Mouse (Mus musculus) right cerebral cortex, postnatal 4 days (tissue): ENCODE results near the gene Bahcc1.

Experiments
- DNase-seq: peaks from one replicate; pipeline ENCODE4 v3.0.0-alpha.2; 2022

The Bahcc1 gene

DNA sequence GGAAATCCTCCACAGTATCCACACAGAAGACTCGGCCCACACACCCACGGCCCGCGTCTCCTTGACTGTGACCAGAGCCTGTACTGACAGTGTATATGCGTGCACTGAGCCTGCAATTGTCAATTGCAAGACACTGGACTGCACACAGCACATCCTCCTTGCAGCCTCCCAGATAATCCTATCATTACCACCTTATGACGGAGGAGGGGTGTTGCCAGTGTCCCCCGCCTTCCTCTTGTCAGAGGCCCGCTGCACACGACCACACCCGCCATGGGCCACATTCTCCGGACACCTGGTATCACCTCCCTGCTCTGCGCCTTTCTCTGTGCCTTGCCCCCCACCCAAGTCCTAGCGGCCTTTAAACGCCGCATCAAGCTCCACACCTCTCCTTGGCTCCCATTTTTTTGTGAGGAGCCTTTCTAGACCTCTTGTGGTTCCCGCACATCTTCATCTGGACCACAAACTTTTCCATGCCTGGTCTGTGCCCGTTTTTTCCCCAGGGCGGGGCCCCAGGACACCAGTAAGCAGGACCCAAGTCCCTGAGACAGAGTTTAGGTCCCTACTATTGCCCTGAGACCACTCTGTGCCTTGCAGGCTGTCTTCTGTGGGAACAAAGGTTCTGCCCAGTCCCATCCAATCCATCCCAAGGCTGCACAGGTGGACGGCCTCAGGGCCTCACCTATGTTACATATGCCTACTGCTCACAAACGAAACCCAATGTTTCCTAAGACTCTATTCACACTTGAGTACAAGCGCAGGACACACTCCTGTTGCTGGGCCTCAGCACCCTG, 71.0 kb downstream of the Bahcc1 start:
- DNase-seq, result no peak

DNA sequence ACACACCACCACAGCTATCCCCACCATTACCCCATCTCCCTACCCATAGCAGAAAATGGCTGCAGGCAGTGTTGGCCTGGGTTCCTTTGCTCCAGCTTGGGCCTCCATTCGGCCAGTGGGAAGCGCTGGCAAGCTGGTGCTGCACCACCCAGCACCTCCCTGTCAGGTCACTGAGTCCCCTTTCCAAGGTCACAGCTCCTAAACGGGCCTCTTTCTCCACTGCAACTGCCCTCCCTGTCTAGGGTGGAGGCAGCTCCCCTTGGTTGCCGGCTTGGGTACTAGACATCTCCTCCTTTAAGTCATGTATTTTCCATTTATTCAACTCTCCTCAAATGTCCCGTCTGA, 71.6 kb downstream of the Bahcc1 start:
- no peak for DNase-seq

DNA sequence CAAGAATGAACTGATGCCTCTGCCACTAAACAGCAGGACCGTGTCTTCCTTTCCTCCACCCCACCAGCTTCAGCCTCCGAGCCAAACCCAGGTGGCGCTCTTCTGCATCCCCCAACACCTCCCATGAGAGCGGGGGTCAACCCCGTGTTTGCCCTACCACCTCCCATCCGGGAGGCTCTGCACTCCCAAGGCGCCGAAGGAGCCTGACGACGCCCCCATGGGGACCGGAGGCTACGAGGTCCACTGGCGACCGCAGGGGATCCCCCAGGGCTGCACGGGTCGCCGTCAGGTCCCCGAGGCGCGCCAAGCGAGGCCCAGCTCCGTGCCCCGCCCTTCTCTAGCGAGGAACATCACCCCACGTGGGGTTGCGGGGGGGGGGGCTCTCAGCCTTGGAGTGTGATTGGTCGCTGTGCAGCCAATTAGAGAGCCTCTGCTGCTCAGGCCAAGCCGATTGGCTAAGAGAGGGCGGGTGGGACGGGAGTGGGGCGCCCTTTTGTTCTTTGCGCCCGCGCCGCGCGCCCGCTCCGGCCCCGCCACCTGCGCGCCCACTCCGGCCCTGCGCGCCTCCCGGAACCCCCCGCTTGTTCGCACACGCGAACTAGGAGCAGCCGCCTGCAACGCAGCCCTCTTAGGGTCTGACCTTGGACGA, 72.3 kb downstream of the Bahcc1 start:
- peak; percentile 90 for DNase-seq

DNA sequence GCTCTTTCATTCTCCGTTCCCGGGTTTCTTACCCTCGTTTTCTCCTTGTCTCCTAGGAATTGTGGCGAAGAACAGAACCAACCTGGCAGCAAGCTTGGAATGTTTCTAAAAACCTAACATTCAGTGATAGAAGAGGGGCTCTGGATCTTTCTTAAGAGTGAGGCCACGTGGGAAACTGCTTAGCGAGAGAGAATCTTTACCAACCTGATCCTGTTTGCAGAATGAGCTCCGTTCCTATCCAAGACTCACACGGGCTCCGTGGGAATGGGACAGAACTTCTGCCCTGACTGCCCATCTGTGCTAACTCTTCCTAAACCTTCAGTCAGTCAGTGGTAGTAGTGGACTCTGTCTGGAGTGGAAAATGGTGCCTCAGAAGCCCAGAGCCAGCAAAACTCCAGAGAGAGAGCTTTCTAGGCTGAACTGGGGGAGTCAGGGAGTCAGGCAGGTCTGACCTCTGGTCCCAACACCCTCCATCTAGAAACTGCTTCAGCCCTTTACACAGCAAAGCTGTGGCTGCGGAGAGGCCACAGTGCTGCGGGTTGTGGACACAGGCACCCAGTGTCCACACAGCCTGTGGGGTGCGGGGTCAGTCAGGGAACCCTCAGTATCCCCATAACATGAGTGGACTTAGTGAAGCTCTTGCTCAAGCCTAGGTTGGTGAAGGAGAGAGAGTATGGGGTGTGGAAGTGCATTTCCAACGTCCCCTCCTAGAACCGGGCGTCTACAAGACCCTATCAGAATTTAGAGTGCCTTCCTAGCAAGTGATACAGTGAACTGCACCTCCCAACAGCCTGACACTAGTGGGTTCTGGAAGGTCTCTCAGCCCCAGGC, 73.0 kb downstream of the Bahcc1 start:
- no peak for DNase-seq

DNA sequence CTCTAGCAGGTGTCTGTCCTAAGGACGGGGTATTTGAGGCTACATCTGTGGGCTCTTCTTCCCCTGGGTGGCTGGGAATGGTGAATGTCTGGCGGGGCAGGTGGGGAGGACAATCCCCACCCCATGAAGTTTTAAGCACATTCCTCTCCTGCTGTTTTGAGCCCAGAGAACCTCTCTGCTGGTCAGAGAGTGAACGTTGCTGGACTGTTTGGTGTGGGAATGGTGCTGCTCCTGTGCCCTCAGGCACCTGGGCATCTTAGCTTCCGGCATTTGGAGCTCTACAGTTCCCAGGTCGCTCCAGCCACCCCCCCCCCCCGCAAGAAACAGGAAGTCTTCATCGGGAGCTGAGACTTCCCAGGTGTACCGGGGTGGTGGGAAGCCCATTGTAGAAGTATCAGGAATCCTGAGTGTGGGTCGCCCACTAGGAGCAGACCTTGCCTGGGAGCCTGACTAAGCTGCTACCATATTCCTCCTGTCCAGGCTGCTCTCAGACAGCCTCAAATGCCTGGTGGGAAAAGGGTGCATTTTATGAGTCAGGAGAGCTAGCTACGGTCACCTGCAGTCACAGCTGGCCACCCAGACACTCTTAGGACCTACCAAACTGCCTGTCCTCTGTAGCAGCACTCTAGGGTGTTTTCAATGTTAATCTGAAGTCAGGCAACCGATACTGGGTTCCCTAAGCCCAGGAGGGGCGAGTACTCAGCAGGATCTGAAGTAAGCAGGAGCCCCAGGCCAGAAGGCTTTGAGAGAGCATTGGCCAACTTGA, 73.8 kb downstream of the Bahcc1 start:
- peak; percentile 3 for DNase-seq

DNA sequence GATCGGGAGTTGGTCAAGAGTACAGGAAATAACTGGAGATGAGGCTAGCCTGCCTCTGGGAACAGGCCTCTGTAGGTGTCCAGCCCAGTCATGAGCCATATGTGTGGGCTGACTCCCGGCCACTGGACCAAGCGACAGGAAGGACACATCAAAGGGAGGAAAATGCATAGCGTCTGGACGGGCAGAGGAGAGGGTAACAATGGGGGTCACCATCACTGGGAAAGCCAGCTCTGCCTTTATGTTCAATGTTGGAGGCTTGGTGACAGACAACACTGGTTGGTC, 74.3 kb downstream of the Bahcc1 start:
- no peak for DNase-seq

DNA sequence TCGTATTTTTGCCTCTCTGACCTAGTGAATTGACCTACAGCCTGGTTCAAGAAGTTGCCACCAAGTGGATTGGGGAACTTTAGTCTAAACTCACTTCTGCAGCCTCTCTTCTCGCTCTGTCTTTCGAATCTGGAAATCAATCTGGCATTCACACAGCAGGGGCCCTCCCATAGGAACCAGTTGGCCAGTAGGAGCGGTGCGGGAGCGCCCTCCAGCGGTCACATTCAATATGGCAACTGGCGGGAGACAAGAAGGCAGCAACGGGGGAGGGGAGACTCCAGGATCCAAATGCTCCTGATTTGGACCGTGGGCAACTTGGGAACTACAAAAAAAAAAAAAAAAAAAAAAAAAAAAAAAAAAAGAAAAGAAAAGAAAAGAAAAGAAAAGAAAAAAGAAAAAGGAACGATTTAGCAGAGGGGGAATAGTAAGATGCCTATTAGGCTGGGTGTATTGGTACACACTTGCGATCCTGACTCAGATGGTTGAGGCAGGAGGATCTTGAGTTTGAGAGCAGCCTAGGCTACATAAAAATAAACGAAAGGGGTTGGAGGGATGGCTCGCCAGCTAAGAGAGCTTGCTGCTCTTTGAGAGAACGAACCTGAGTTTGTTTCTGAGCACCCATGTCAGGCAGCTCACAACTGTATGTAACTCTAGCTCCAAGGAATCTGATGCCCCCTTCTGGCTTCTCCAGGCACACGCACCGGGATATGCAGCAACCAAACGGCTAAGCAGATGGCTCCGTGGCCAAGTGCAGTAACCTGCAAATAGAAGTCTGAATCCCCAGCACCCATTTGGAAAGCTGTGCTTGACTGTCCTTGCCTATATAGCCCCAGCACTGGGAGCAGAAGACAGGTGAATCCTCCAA, 75.1 kb downstream of the Bahcc1 start:
- peak; percentile 99 for DNase-seq

DNA sequence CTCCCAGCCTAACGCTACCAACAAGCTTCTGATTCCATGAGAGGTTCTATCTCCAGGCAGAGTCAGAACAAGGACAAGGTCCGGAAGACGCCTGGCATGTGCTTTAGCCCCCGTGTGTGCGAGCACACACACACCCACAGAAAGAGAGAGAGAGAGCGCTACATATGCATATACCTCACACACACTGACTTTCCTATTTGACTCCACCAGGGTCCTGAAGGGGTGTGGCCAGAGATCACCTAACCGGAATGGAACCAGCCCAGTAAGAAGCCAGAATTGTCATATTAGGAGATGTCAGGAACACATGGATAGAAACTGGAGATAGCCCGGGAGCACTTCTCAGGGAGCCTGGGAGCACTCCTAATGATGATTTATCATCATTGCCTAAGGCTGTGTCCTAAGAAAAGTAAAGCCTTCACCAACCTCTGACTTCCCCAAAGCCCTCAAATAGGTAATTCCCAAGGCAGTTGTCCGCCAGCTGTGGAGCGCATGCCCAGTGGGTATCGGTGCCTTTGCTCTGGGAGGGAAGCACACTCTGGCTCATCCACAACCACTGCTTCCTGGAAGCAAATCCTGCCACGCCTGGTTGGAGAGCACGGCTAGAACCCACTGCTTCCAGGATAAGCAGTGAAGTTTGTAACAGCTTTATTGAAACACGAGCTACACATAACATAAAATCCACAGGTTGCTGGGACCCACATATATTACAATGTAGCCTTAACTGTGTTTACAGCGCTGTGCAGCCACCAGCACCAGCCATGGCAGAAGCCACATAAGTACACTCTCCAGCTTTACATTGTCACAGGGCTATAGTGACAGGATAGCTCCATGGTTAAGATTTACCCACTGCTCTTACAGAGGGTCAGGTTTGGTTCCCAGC, 75.9 kb downstream of the Bahcc1 start:
- no peak for DNase-seq

DNA sequence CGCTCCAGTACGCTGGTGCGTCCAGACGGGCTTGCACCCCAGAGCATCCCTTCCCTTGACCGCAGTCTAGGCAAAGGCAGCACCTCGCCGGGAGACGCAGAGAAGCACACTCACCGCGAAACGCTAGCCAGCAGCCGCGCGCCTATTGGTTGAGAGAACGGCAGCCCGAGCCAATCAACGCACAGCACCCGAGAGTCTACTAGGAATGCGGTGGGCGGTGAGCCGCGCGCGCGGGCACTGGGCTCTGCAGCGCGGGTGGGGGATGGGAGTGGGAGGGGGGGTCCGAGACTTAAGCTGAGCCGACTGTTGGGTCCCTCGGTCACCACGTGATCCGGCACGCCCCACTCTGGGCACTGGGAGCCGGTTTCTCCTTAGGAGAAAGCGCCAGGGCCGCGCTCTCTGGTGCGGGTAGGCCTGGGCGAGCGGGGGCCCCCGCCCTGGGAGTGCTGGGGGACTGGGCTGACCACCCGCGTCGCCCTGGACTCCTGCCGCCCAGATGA, 78.1 kb downstream of the Bahcc1 start:
- peak; percentile 97 for DNase-seq

DNA sequence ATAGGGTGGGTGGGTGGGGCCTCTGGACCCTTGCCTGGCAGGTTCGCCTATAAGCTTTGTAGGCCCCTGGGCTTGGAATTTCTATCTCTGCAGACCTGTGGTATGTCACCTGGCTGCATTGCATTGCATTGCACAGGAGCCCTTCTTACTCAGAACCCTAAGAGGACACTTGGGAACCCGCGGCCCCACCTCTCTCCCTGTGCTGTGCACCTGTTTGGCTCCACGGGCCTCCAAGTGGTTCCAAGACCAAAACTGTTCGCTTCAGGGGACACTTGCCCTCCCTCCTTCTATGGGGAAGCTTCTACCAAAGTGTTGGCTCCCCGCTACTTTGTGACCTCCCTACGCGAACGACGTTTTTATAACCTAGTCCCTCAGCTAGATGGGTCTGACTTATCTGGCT, 78.8 kb downstream of the Bahcc1 start:
- no peak for DNase-seq

DNA sequence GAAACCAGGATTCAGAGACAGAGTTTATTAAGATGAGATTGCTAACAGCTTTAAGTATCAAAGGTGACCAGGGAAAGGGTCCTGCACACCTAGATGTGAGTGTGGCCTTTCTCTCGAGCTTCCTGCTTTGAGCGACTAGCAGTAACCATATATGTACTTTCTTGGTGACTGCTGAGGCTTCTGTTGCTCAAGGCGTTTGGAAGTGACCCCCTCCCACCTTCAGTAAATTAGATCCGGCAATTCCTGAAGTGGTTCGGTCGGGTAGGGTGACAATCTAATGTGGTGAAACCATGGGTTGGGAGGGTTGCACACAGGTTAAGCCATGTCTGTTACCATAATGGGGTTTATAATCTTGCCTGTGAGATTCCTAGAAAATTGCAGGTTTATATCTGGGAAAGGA, 79.3 kb downstream of the Bahcc1 start:
- DNase-seq, result no peak

DNA sequence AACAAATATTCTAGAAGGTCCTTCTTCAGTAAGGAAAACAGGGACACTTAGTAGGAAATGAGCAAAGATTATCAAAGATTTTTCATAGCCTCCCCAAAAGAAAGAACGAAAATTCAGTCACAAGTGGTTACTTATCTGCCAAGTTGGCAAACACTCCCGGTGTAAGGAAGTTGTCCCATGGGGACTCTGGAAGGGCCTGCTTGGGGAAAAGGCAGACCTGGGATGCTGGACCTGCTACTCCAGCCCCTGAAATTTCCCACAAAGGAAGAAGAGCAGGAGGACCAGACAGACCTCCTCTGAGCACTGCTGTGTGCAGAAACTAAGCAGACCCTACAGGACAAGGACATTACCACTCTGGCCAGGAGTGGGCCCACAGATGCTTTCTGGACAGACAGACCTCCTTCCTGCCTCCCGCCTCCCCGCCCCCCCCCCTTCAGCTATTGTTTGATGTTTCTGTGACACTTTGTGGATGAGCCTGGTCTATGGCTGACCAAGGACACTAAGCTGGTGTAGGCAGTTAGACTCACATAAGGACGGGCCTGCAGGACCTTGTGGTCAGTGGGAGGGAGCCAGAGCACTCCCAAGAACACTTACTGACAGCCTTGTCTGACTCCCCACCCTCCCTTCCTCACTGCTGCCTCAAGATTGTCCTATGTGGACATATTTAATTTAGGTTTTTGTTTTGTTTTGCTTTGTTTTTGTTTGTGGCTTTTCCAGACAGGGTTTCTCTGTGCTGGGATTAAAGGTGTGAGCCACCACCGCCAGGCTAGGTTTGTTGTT, 81.3 kb downstream of the Bahcc1 start:
- DNase-seq, result no peak

DNA sequence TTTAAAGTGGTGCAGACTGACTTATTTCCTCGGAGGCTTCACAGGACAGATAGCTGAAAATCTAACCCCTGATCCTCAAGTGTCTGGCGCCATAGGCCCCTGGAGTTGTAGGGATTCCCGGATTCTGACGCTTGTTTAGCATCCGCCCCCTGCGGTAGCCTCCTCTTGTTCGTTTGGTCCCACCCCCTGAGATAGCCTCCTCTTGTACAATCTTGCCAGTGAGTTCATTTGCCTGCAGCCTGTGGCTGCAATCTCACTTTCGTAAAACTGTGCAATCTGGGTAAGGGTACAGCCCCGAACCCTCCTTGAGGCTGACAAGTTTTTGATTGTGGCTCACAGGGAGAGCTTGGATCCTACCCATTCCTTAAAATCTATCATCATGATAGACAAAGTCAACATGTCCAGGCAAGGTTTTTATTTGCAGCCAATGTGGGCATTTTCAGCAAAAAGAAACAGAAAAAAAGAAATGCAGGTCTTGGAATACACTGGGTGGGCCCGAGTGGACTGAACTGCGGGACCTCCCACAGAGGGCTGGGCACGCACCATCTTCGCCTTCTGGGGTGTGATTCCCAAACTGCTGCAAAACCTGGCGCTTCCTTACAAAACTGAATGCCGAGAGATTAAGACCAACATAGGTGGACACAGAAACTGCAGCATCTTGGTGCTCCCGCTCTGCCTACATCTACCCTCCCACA, 82.1 kb downstream of the Bahcc1 start:
- no peak for DNase-seq

DNA sequence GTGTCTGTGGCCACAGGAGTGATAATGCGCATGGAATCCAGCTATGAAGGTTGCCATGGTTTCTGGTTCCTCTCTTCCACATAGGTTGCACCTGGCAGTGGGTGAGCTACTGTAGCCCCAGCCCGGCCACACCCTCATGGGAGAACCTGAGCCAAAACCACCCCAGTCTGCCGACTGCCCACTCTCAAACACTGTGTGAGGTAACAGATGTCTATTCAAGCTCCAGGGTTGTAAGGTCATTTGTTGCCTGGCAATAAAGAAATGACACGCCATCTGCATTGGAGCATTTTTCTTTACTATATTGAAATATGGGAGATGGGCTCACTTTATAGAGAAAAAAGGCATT, 82.6 kb downstream of the Bahcc1 start:
- no peak for DNase-seq

DNA sequence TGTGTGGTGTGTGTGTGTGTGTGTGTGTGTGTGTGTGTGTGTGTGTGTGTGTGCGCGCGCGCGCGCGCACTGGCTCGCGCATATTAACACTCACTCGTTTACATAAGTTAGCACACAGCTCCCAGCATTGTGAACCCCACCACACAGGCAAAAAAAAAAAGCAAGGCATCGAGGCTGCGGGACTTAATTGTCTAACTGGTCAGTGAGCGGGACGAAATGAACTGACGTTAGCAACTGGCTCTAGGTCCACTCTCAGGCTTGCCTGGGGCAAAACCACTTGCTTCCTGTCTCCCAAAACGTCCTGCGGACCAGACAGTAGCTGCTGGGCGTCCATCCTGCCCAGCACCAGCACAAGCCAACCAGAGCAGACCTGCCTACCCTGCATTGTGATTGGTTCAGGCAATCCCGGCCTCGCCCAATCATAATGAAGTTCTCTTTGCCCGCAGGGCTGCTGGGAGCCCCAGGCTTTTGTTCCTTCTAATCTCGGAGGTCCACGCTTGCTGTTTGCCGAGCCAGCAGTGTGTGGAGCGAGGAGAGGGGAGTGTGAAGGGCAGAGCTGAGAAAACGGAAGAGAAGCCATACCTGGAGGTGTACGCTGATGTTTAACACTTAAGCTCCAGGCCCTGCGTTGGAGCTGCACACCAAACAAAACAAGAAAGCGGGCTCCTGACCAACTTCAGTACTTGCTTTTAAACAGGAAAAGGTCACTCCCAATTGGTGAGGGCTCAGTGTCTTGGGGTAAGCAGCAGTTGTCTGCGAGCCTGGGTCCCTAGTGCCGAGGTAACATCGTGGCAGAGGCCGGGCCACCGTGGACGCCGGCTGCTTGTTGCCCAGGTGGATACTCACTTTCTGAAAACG, 83.3 kb downstream of the Bahcc1 start:
- peak; percentile 79 for DNase-seq

DNA sequence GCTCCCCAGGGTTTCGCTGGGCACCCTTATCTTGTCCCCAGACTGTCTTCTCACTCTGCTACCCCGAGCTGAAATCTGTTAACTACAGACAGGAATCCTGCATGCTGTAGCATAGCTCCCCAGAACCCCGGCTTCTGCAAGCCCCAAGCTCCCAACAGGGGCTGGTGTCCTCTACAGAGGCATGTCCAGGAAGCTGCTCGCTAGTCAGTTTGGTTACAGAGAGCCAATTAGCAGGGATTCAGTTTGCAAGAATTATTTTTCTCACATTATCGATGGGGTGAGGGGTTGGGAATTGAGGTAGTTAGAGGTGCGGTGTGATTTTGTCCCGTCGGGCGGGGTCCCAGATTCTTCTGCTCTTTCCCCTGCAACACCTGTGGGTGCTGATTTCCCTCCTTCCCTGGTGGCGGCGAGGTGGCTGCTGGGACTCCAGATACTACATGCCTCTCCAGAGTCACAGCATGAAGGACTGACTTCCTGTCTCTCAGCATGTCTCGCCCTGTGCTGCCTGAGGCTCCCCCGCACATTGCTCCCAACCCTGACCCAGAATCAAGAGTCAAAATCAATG, 84.0 kb downstream of the Bahcc1 start:
- no peak for DNase-seq

DNA sequence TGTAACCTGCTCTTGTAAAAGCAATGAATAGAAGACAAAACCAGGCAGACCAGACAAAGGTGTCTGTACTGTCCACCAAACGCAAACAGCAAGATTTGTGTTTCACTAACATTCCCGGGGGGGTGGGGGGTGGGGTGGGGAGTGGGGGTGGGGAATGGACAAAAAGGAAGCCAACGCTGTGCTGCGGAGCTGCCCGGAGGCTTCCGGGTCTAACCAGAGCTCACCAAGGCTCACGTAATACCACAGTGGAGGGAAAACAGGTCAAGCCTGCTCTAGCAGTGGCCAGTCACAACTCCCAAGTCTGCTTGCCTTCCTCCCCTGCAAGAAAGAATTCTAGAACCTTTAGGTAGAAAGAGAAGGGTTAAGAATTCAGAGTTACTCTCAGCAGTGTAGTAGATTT, 84.7 kb downstream of the Bahcc1 start:
- no peak for DNase-seq

DNA sequence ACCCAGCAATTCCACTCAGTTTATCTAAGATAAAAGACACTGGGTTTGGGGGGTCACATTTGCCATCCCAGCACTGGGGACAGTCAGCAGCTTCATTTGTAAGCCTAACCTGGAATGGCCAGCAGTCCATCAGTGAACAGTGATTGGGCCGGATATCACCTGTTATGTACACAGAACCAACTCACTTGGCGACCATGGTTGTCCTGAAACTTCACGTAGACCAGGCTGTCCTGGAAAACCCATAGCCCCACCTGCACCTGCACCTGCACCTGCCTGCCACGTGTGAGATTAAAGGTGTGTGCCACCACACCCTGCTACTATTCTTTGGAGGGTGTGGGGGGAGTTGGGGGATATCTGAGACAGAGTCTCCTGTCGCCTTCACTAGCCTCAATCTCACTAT, 86.6 kb downstream of the Bahcc1 start:
- DNase-seq, result no peak
